Comparison of ENCODE assay signal across 8 mouse cellular contexts in the genomic region with DNA sequence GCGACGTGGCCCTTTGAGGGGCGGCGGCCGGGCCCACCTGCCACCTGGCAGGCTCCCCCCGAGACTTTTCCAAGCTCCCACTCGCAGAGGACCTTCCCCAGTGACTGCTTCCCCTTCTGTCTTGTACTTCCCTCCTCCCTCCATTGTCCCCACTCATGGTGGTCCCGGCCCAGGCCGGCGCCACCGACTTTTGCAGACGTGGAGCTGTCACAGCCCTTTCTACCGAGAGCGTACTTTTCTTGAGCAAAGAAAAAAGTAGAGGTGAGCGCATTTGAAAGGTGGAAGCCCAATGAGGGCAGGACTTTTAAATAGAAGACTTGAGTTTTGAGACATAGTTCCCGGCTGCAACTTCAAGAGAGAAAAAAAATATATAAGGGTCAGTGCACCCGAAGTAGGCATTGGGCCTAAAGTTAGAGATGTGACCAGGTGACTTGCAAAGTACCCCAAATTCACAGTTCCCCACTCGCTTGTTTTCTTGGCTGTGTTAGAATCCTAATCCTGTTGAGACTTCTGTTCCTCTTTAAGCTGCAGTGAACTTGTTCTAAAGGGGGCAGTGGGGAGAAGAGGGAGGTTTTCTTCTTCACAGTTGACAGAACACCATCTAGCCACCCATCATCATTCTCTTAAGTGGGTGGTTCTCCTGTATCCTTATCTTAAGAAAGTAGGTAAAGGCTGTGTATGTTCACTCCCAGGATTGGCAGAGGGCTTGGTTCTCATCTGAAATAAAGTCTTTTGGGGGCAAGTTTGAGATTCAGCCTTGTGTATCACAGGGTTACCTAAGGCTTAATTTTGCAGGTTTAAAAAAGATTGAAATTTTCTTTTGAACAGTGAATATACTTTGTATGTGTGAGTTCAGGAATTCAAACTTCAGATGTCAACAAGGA. TPM values are rescaled to one million over a fixed set of nuclear protein-coding genes. Genes with fewer than 3 reads are reported as not detected.
DNase-seq lines count a peak whose midpoint lies in the region; ATAC-seq and TF ChIP-seq lines count a peak whose summit lies in the region.

No protein-coding gene starts in this region.

- peaks cover 11% of the 10 kb centered on the region; the same call in 1 of the 2 replicates for H3K4me1 ChIP-seq in neural tube, embryonic 11.5 days (ENCODE audit: control insufficient read depth, insufficient read depth, low read length)
- peaks cover 7% of the 10 kb centered on the region for H3K4me1 ChIP-seq in bone marrow, adult 2 months (ENCODE audit: control insufficient read depth, insufficient read depth, low read length)
- H3K4me1 ChIP-seq in forebrain, embryonic 14.5 days (ENCODE audit: control insufficient read depth, insufficient read depth, low read length), result peaks cover 20% of the 10 kb centered on the region
- peaks cover 22% of the 10 kb centered on the region for H3K4me1 ChIP-seq in midbrain, embryonic 14.5 days (ENCODE audit: control insufficient read depth, insufficient read depth, low read length)

- TF ChIP-seq POLR2A in bone marrow, adult 2 months (IDR thresholded peaks at IDR 0.05; ENCODE audit: borderline replicate concordance, control insufficient read depth, low read depth, low read length), result no peak

- peak; percentile 33 for ATAC-seq in neural tube, embryonic 11.5 days (ENCODE audit: insufficient read depth, low FRiP score, low TSS enrichment)
- ATAC-seq in forebrain, embryonic 14.5 days, result no peak; the same call in 1 of the 2 replicates
- ATAC-seq in midbrain, embryonic 14.5 days (ENCODE audit: low FRiP score, low TSS enrichment), result peak; percentile 46

- H3K9ac ChIP-seq in neural tube, embryonic 11.5 days (ENCODE audit: low read length), result peak overlapping the region; percentile 96
- H3K9ac ChIP-seq in forebrain, embryonic 14.5 days (ENCODE audit: low read length), result peak overlapping the region; percentile 92
- H3K9ac ChIP-seq in midbrain, embryonic 14.5 days (replicated peaks; ENCODE audit: low read length), result peak overlapping the region; percentile 90

- no peaks in the 10 kb centered on the region for H3K9me3 ChIP-seq in neural tube, embryonic 11.5 days (ENCODE audit: control insufficient read depth, low read length)
- H3K9me3 ChIP-seq in forebrain, embryonic 14.5 days (replicated peaks; ENCODE audit: control insufficient read depth, low read length), result no peaks in the 10 kb centered on the region
- no peaks in the 10 kb centered on the region for H3K9me3 ChIP-seq in midbrain, embryonic 14.5 days (ENCODE audit: control insufficient read depth, low read length)

- peak overlapping the region; percentile 96 for H3K4me3 ChIP-seq in neural tube, embryonic 11.5 days (ENCODE audit: low read depth, low read length)
- peak overlapping the region; percentile 99 for H3K4me3 ChIP-seq in bone marrow, adult 2 months (replicated peaks; ENCODE audit: control insufficient read depth, low read depth, low read length)
- H3K4me3 ChIP-seq in forebrain, embryonic 14.5 days (ENCODE audit: low read depth, low read length), result peak overlapping the region; percentile 93
- peak overlapping the region; percentile 96 for H3K4me3 ChIP-seq in midbrain, embryonic 14.5 days (replicated peaks; ENCODE audit: low read depth, low read length)

- TF ChIP-seq CTCF in bone marrow, adult 2 months (IDR thresholded peaks at IDR 0.05; ENCODE audit: control insufficient read depth, insufficient read depth, low read length), result no peak

- peak overlapping the region; percentile 67; the same call in 1 of the 2 replicates for H3K27ac ChIP-seq in neural tube, embryonic 11.5 days (ENCODE audit: low read depth, low read length)
- H3K27ac ChIP-seq in bone marrow, adult 2 months (ENCODE audit: control insufficient read depth, insufficient read depth, low read depth, low read length, poor library complexity), result peak overlapping the region; percentile 83
- peak overlapping the region; percentile 85 for H3K27ac ChIP-seq in forebrain, embryonic 14.5 days (ENCODE audit: low read depth, low read length)
- H3K27ac ChIP-seq in midbrain, embryonic 14.5 days (replicated peaks; ENCODE audit: low read depth, low read length), result peak overlapping the region; percentile 90

- 2% methylated on average over 16 of the region's 18 CpGs for WGBS in neural tube, embryonic 11.5 days
- under 1% methylated on average over 18 of the region's 18 CpGs for WGBS in bone marrow, adult 2 months
- WGBS in forebrain, embryonic 14.5 days, result under 1% methylated on average over 18 of the region's 18 CpGs
- WGBS in midbrain, embryonic 14.5 days, result 3% methylated on average over 18 of the region's 18 CpGs

- DNase-seq in neural tube, embryonic 11.5 days (ENCODE audit: low spot score), result peak; percentile 36
- DNase-seq in neural tube, embryonic 10.5 days (ENCODE audit: extremely low spot score, low spot score), result no peak
- peak; percentile 37 for DNase-seq in forebrain, embryonic 14.5 days (ENCODE audit: low spot score)
- peak; percentile 43 to 60 for DNase-seq in kidney, postnatal 4 days
- DNase-seq in midbrain, embryonic 14.5 days, result peak; percentile 55
- DNase-seq in urinary bladder, postnatal 36 days (ENCODE audit: low spot score in 2 of 2), result no peak
- no peak for DNase-seq in gastrocnemius, postnatal 10 days

- H3K36me3 ChIP-seq in neural tube, embryonic 11.5 days (ENCODE audit: control insufficient read depth, insufficient read depth, low read length), result peaks cover 6% of the 10 kb centered on the region
- peaks cover 16% of the 10 kb centered on the region for H3K36me3 ChIP-seq in forebrain, embryonic 14.5 days (ENCODE audit: control insufficient read depth, insufficient read depth, low read length)
- H3K36me3 ChIP-seq in midbrain, embryonic 14.5 days (ENCODE audit: control insufficient read depth, insufficient read depth, low read length), result peaks cover 12% of the 10 kb centered on the region

- H3K4me2 ChIP-seq in neural tube, embryonic 11.5 days (ENCODE audit: low read depth), result peak overlapping the region; percentile 60
- H3K4me2 ChIP-seq in forebrain, embryonic 14.5 days (ENCODE audit: low read length), result peak overlapping the region; percentile 59
- H3K4me2 ChIP-seq in midbrain, embryonic 14.5 days (ENCODE audit: low read length), result peak overlapping the region; percentile 62

- no peaks in the 10 kb centered on the region for H3K27me3 ChIP-seq in neural tube, embryonic 11.5 days (ENCODE audit: control insufficient read depth, insufficient read depth, low read length)
- no peaks in the 10 kb centered on the region for H3K27me3 ChIP-seq in forebrain, embryonic 14.5 days (replicated peaks; ENCODE audit: control insufficient read depth, insufficient read depth, low read length)
- no peaks in the 10 kb centered on the region for H3K27me3 ChIP-seq in midbrain, embryonic 14.5 days (ENCODE audit: control insufficient read depth, insufficient read depth, low read length)

RNA-seq across cellular contexts. Expression of a gene that starts 0.9 kb away (rescaled TPM):
- 54.7 and 56.7 TPM in 2 replicates for polyA plus RNA-seq in neural tube, embryonic 11.5 days (2014; fragmentation: Nextera tagmentation; extraction: Ambion mirVana)
- 12.4 and 21.0 TPM in 2 replicates for polyA plus RNA-seq in bone marrow, adult 2 months (2011; ENCODE audit: insufficient read depth, insufficient read length, low replicate concordance, missing spikeins)
- polyA plus RNA-seq in forebrain, embryonic 14.5 days (2014; fragmentation: Nextera tagmentation; extraction: Ambion mirVana), result 30.4 and 40.4 TPM in 2 replicates
- polyA plus RNA-seq in midbrain, embryonic 14.5 days (2014; fragmentation: Nextera tagmentation; extraction: Ambion mirVana), result 31.2 and 42.9 TPM in 2 replicates
- total RNA-seq in gastrocnemius, postnatal 10 days (2021), result 10 to 100 TPM; 25.7 to 33.8 TPM

RNA-seq across cellular contexts. Expression of a gene that starts 59.9 kb away (rescaled TPM):
- polyA plus RNA-seq in neural tube, embryonic 11.5 days (2014; fragmentation: Nextera tagmentation; extraction: Ambion mirVana), result 85.1 and 90.5 TPM in 2 replicates
- polyA plus RNA-seq in bone marrow, adult 2 months (2011; ENCODE audit: insufficient read depth, insufficient read length, low replicate concordance, missing spikeins), result 11.7 and 18.5 TPM in 2 replicates
- 53.4 and 60.8 TPM in 2 replicates for polyA plus RNA-seq in forebrain, embryonic 14.5 days (2014; fragmentation: Nextera tagmentation; extraction: Ambion mirVana)
- 35.9 and 41.8 TPM in 2 replicates for polyA plus RNA-seq in midbrain, embryonic 14.5 days (2014; fragmentation: Nextera tagmentation; extraction: Ambion mirVana)
- total RNA-seq in gastrocnemius, postnatal 10 days (2021), result 10 to 100 TPM; 18.9 to 22.7 TPM

Comparison
In these comparisons a context has a peak if more than half of its experiments do, and no peak if none do; other contexts are left out.
1. DNase-seq: peak in neural tube, embryonic 11.5 days (single experiment), forebrain, embryonic 14.5 days (single experiment), kidney, postnatal 4 days (2 of 2) and midbrain, embryonic 14.5 days (single experiment); none in neural tube, embryonic 10.5 days (single experiment), urinary bladder, postnatal 36 days (0 of 2) and gastrocnemius, postnatal 10 days (single experiment).
2. Peak in every context shown above with its lines, with median percentiles within 50 percentile points of each other: H3K27ac ChIP-seq, H3K4me2 ChIP-seq, H3K4me3 ChIP-seq and H3K9ac ChIP-seq.